Comparison of ENCODE assay signal across 8 mouse cellular contexts in genomic region chr3:96104261-96105065, GRCm38 (mm10). TPM values are rescaled to one million over a fixed set of nuclear protein-coding genes. Genes with fewer than 3 reads are reported as not detected.
A peak's percentile ranks its signal among the peaks of the same experiment; 100 is the strongest.
DNase-seq lines count a peak whose midpoint lies in the region; ATAC-seq lines count a peak whose summit lies in the region.

TSS of gene Otud7b (plus strand) at chr3:96104527.

- peak; percentile 90 for ATAC-seq in hindbrain, embryonic 12.5 days (ENCODE audit: low FRiP score)

- H3K36me3 ChIP-seq in hindbrain, embryonic 12.5 days: peaks cover 3% of the 10 kb centered on the region; the same call in 1 of the 2 replicates

- under 1% methylated on average over 60 of the region's 84 CpGs for WGBS in hindbrain, embryonic 12.5 days

- H3K4me3 ChIP-seq in hindbrain, embryonic 12.5 days: peak within 1 kb of the TSS; percentile 91

- peak; percentile 93 for DNase-seq in Muller cell, postnatal 12 days (ENCODE audit: inconsistent ontology term)
- DNase-seq in cerebellum, adult 9-11 months: peak; percentile 86
- DNase-seq in frontal cortex, postnatal 10 days (ENCODE audit: low spot score in 2 of 2): peak; percentile 60 to 70
- peak; percentile 78 for DNase-seq in layer of hippocampus, postnatal 36 days
- DNase-seq in lung, postnatal 25 days (ENCODE audit: low spot score): peak; percentile 69
- DNase-seq in retina, embryonic 14.5 days (ENCODE audit: low spot score): peak; percentile 88
- DNase-seq in thymus, postnatal 4 days: peak; percentile 85

- H3K9me3 ChIP-seq in hindbrain, embryonic 12.5 days (replicated peaks): no peaks in the 10 kb centered on the region

- peak within 1 kb of the TSS; percentile 89 for H3K9ac ChIP-seq in hindbrain, embryonic 12.5 days

- peaks cover 17% of the 10 kb centered on the region for H3K4me1 ChIP-seq in hindbrain, embryonic 12.5 days

- no peaks in the 10 kb centered on the region for H3K27me3 ChIP-seq in hindbrain, embryonic 12.5 days

- peak within 1 kb of the TSS; percentile 87 for H3K27ac ChIP-seq in hindbrain, embryonic 12.5 days

- peak within 1 kb of the TSS; percentile 85 for H3K4me2 ChIP-seq in hindbrain, embryonic 12.5 days (replicated peaks)

RNA-seq across cellular contexts. Expression of gene Otud7b, which starts in this region (rescaled TPM):
- 17.3 and 18.2 TPM in 2 replicates for polyA plus RNA-seq in hindbrain, embryonic 12.5 days (2016; fragmentation: Nextera tagmentation; extraction: Ambion mirVana)
- 10 to 100 TPM; 31.0 to 32.6 TPM for total RNA-seq in layer of hippocampus, postnatal 36 days (2021)

Comparison
In these comparisons a context has a peak if more than half of its experiments do, and no peak if none do; other contexts are left out.
1. Peak in every context shown above with its lines: DNase-seq, ATAC-seq, H3K4me3 ChIP-seq and H3K27ac ChIP-seq.